Mouse (Mus musculus): ENCODE data around the gene Tbc1d14. TPM values are rescaled to one million over a fixed set of nuclear protein-coding genes. Genes with fewer than 3 reads are reported as not detected.

Gene Tbc1d14
- total RNA-seq, 4 experiments from 2014 or later = 74.3 to 92.7 (median 82.9) TPM

- no peak for DNase-seq (ENCODE audit: low spot score in 2 of 2)
These were observed 36.8 kb downstream of the Tbc1d14 start for GRCm38 (mm10) chr5:36556289-36556688.

- DNase-seq (ENCODE audit: low spot score in 2 of 2) = no peak
These were observed 38.6 kb downstream of the Tbc1d14 start for GRCm38 (mm10) chr5:36554496-36554895.

DNA sequence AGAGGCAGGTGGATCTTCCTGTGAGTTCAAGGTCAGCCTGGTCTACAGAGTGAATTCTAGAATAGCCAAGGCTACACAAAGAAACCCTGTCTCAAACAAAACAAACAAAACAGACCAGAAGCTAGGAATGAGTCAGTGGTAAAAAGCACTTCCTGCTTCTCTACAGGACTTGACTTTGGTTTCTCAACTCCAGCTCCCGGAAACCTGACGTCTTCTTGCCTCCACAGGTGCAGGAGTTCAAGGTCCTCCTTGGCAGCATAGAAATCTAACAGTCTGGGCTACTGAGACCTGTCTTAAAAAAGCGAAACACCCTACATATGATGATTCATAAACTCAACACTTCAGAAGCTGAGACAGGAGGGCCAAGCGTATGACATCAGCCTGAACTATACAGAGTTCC is 39.2 kb downstream of the Tbc1d14 start:
- DNase-seq (ENCODE audit: low spot score in 2 of 2) = no peak

GRCm38 (mm10) chr5:36553056-36553606 is 39.9 kb downstream of the Tbc1d14 start:
- DNase-seq (ENCODE audit: low spot score in 2 of 2) = no peak

DNA sequence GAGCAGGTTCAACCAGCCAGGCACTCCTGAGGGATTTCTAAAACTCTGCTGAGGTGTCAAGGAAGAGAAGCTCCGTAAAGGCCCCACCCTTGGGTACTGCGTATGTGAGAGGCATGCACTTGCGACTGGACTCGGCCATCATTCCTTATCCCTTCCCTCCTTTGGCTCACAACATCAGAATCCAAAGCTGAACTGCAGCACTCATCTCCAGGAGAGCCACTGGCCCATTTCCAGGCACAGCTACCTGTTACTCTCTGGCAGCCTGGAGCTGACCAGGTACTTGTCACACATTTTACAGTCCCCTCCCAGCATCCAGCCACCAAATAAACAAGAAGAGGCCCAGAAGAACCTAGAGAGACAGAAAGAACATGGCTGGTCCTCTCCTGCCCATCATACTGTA is 40.7 kb downstream of the Tbc1d14 start:
- no peak for DNase-seq (ENCODE audit: low spot score in 2 of 2)

GRCm38 (mm10) chr5:36549243-36549642 is 43.8 kb downstream of the Tbc1d14 start:
- no peak for DNase-seq (ENCODE audit: low spot score in 2 of 2)

GRCm38 (mm10) chr5:36544765-36545164 is 48.3 kb downstream of the Tbc1d14 start:
- no peak for DNase-seq (ENCODE audit: low spot score in 2 of 2)

- DNase-seq (ENCODE audit: low spot score in 2 of 2) = no peak
These were observed 52.1 kb downstream of the Tbc1d14 start for GRCm38 (mm10) chr5:36540928-36541327.

DNA sequence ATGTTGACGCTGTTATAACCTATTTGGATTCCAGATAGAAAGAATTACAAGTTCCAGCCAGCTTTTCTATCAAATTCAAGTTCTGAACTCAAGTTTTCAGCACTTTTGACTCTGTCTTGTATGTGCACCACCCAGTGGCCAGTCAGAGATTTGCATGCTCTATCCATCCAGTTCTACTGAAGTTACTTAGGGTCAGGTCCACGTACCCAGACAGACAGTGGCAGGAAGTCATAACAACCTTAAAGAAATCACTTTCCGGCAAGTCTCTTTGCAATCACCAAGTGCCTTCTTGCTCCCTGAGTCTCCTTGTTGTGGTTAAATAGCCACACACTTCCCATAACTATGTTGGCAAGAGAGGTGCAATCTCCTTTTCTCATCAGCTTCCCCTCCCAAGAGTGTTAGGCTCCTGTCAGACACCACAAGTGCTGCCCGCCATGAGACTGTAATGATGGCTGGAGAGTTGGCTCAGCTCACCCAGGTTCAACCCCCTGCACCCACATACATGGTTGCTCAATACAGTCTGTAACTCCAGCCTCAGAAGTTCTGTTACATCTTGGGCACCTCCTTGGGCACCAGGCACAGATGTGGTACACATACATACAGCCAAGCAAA is 54.4 kb downstream of the Tbc1d14 start:
- peak in 1 of 2 experiments; percentile 64 for DNase-seq (ENCODE audit: low spot score in 2 of 2)

- DNase-seq (ENCODE audit: low spot score in 2 of 2) = no peak
These were observed 56.7 kb downstream of the Tbc1d14 start for GRCm38 (mm10) chr5:36536424-36536823.

DNA sequence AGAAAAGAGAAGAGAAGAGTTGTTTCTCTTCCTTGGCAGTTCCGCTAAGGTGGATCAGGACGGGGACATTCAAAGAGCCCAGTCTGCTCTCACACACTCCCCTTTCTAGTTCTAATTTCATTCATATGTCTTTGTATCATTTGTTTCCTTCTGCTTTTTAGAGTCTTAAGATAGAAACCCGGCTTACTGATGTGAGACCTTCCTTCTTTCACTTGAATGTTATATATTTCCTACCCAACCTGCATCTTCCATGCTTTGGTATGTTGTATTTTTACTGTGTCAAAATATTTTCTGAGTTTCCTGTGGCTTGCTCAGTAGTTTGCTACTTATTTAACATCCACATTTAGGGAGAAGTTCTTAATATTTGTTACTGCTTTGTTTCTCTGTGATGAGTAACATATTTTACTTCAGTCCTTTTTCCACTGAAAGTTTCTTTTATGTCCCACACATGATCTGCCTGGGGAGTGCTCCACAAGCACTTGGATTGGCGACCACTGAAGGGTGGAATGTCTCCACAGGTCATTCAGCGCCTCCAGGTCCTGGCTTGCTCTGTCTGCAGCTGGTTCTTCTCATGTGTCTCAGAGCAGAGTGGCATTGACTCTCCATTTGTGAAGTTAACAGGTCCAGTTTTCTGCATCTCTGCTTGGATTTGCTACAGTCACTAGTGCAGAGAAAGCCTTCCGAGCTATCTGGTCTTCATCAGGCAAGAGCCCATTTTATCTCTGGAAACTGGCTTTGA is 57.5 kb downstream of the Tbc1d14 start:
- no peak for DNase-seq (ENCODE audit: low spot score in 2 of 2)

DNA sequence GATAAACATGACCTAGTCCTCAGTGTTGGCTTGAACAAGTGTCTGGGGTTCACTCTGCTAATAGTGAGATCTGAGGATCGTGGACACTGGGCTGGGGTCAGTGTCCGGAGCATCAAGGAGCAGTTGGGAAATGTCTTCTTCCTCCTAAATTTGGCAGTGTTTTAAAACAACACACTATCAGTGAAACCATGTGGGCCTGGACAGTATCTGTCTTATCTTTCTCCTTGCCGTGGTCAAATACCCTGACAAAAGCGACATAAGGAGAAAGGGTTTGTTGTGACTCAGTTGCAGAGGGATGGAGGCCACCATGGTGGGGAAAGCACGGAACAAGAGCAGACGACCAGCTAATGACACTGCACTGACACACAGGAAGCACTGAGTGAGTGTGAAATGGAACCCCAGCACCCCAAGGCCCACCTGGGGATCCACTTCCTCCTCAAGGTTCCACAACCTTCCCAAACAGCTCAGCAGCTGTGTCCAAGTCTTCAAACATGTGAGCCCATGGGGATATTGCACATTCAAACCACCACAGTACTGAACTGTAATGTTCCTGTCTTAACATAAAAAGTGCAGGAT is 58.5 kb downstream of the Tbc1d14 start:
- no peak for DNase-seq (ENCODE audit: low spot score in 2 of 2)

DNA sequence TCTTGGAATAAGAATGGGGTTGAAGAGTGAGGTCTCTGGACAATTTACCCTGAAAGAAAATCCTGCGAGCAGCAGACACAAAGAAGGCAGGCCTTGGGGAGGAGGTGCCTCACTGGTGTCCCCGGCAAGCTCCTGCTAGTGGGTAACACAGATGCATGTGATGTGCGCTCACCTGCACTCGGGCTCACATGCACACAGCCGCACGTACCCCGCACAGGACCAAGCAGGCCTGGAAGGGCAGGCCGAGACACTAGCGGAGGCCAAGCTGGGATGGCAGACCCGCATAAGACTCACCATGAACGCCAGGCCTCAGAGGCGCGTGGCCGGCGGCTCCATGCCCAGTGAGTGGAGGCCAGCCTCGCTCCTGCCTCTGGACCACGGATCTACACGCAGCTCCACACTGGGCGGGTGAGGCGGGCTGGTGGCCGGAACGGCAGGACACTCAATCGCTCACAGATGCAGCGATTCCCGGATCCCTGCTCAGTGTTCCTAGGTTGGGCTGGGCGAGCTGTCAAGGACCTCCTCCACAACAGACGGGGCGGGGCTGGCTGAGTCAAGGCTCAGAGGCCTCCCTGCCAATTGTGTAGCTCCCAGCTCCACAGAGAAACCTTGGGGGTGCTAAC is 62.8 kb downstream of the Tbc1d14 start:
- DNase-seq (ENCODE audit: low spot score in 2 of 2) = peak; percentile 91 to 94

DNA sequence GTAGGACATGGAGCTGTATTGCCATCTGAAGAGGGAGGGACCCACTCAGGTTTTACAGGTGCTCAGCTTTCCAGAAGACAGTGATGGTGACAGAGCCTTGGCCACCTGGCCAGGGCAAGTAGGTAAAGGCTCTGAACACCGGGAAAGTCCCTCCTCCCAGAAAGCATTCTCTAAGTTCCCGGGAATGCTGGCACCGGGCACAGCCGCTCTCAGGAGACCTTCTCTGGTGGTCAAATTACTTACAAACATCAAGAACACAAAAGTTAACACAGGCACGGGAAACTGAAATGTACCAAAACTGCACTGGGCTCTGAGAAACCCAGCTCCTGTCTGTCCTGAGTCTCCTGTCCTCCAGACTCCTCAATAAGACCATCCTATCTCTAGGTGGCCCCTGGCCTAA is 63.4 kb downstream of the Tbc1d14 start:
- DNase-seq (ENCODE audit: low spot score in 2 of 2) = no peak

- no peak for DNase-seq (ENCODE audit: low spot score in 2 of 2)
These were observed 66.2 kb downstream of the Tbc1d14 start for GRCm38 (mm10) chr5:36526921-36527320.

- no peak for DNase-seq (ENCODE audit: low spot score in 2 of 2)
These were observed 66.8 kb downstream of the Tbc1d14 start for GRCm38 (mm10) chr5:36526274-36526673.

GRCm38 (mm10) chr5:36525216-36525615 is 67.9 kb downstream of the Tbc1d14 start:
- DNase-seq (ENCODE audit: low spot score in 2 of 2) = no peak

- DNase-seq (ENCODE audit: low spot score in 2 of 2) = no peak
These were observed 69.8 kb downstream of the Tbc1d14 start for GRCm38 (mm10) chr5:36523219-36523703.

GRCm38 (mm10) chr5:36522782-36523181 is 70.3 kb downstream of the Tbc1d14 start:
- no peak for DNase-seq (ENCODE audit: low spot score in 2 of 2)

- no peak for DNase-seq (ENCODE audit: low spot score in 2 of 2)
These were observed 73.3 kb downstream of the Tbc1d14 start for GRCm38 (mm10) chr5:36519751-36520150.

GRCm38 (mm10) chr5:36517596-36517995 is 75.5 kb downstream of the Tbc1d14 start:
- no peak for DNase-seq (ENCODE audit: low spot score in 2 of 2)

DNA sequence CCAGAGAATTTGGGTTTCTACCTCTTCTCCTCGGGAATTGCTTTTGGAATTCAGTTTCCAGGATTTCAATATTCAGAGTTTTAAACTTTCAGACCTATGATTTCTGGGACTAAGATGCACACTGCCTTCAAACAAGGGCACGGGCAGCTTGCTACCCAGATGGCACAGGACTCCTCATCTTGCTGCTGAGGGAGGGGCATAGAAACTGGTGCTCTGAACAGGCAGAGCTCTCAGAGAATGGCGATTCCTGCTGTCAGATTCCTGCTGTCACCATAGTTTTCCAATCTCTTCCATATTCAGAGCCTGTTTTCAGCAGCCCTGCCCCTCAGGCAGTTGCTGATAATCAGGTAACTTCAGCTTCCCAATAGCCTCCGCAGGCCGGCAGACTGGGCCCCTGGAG is 77.5 kb downstream of the Tbc1d14 start:
- no peak for DNase-seq (ENCODE audit: low spot score in 2 of 2)
